Mouse (Mus musculus): ENCODE measurements at regions not wholly inside any gene's neighbourhood (a gene's known extent, or its start where the extent isn't known, plus 50 kb on each side); places are given as distances from the start of the nearest gene placed in this dataset.

- WGBS, result 87% methylated on average over 2 of the region's 2 CpGs
- H3K27ac ChIP-seq (ENCODE audit: control insufficient read depth, insufficient read depth, low read depth, low read length, poor library complexity), result no peak overlapping the region
- no peaks in the 10 kb centered on the region; the same call in none of the 2 replicates for H3K4me1 ChIP-seq (ENCODE audit: control insufficient read depth, insufficient read depth, low read length)
- no peak for TF ChIP-seq POLR2A (IDR thresholded peaks at IDR 0.05; ENCODE audit: borderline replicate concordance, control insufficient read depth, low read depth, low read length)
- TF ChIP-seq CTCF (IDR thresholded peaks at IDR 0.05; ENCODE audit: control insufficient read depth, insufficient read depth, low read length), result no peak
- H3K4me3 ChIP-seq (replicated peaks; ENCODE audit: control insufficient read depth, low read depth, low read length), result no peak overlapping the region
Measured at GRCm38 (mm10) chr5:28012496-28012895, 58.7 kb upstream of the Insig1 start.

- 17% methylated on average over 6 of the region's 6 CpGs for WGBS
- TF ChIP-seq POLR2A (IDR thresholded peaks at IDR 0.05; ENCODE audit: borderline replicate concordance, control insufficient read depth, low read depth, low read length) (no peak), CTCF (IDR thresholded peaks at IDR 0.05; ENCODE audit: control insufficient read depth, insufficient read depth, low read length) (no peak)
- no peaks in the 10 kb centered on the region; the same call in none of the 2 replicates for H3K4me1 ChIP-seq (ENCODE audit: control insufficient read depth, insufficient read depth, low read length)
- no peak overlapping the region for H3K4me3 ChIP-seq (replicated peaks; ENCODE audit: control insufficient read depth, low read depth, low read length)
- H3K27ac ChIP-seq (ENCODE audit: control insufficient read depth, insufficient read depth, low read depth, low read length, poor library complexity), result no peak overlapping the region
Measured at GRCm38 (mm10) chr5:28013619-28014273, 57.4 kb upstream of the Insig1 start.

GRCm38 (mm10) chr5:28019864-28020263, 51.3 kb upstream of the Insig1 start:
- H3K27ac ChIP-seq (ENCODE audit: control insufficient read depth, insufficient read depth, low read depth, low read length, poor library complexity), result no peak overlapping the region
- H3K4me3 ChIP-seq (replicated peaks; ENCODE audit: control insufficient read depth, low read depth, low read length), result no peak overlapping the region
- no peak for TF ChIP-seq POLR2A (IDR thresholded peaks at IDR 0.05; ENCODE audit: borderline replicate concordance, control insufficient read depth, low read depth, low read length)
- no peak for TF ChIP-seq CTCF (IDR thresholded peaks at IDR 0.05; ENCODE audit: control insufficient read depth, insufficient read depth, low read length)
- WGBS, result 33% methylated on average over 3 of the region's 3 CpGs
- H3K4me1 ChIP-seq (ENCODE audit: control insufficient read depth, insufficient read depth, low read length), result no peaks in the 10 kb centered on the region

Measured in bone marrow, adult 2 months (tissue).